Mouse (Mus musculus) MEL (cell line): Measurements from ENCODE around the gene Fbxl15. TPM values are rescaled to one million over a fixed set of nuclear protein-coding genes. Genes with fewer than 3 reads are reported as not detected.

Experiments
- DNase-seq: peaks from one replicate; pipeline ENCODE4 v3.0.0; 2011; ENCODE audit warnings: low read depth, low spot score
- H3K27ac ChIP-seq: 2 replicates; pipeline ENCODE4 v1.5.1; 2012; ENCODE audit warnings: low read depth, mild to moderate bottlenecking, control low read depth, low read length, moderate library complexity; ENCODE audit not compliant: control insufficient read depth
- H3K27me3 ChIP-seq, 2 experiments: fragments of 150-350 bp in 1 of 2; sonication (generic) in 1 of 2; 2 replicates each; pipeline ENCODE4 v1.6.1; 2012; ENCODE audit warnings: low read length in 2 of 2, mild to moderate bottlenecking in 2 of 2, improper control_type of control experiment in 1 of 2, moderate library complexity in 1 of 2; ENCODE audit not compliant: insufficient read depth in 2 of 2, control insufficient read depth in 1 of 2
- H3K36me3 ChIP-seq, 2 experiments: 2 replicates each; pipeline ENCODE4 v1.6.1; 2012 to 2014; ENCODE audit warnings: low read length in 2 of 2, improper control_type of control experiment in 1 of 2, inconsistent platforms in 1 of 2, mild to moderate bottlenecking in 1 of 2; ENCODE audit not compliant: insufficient read depth in 2 of 2, control insufficient read depth in 1 of 2
- H3K4me1 ChIP-seq, 2 experiments: fragments of 150-350 bp in 1 of 2; sonication (generic) in 1 of 2; 2 replicates each; pipeline ENCODE4 v1.6.1; 2012; ENCODE audit warnings: low read length in 2 of 2, improper control_type of control experiment in 1 of 2, mild to moderate bottlenecking in 1 of 2; ENCODE audit not compliant: insufficient read depth in 2 of 2, control insufficient read depth in 1 of 2
- H3K4me3 ChIP-seq, 2 experiments: fragments of 150-350 bp in 1 of 2; sonication (generic) in 1 of 2; 2 replicates each; pipeline ENCODE4 v1.5.1; 2012; ENCODE audit warnings: low read depth in 2 of 2, low read length in 2 of 2, mild to moderate bottlenecking in 2 of 2, moderate library complexity in 2 of 2, control low read depth in 1 of 2, improper control_type of control experiment in 1 of 2; ENCODE audit not compliant: control insufficient read depth in 1 of 2, insufficient read depth in 1 of 2
- H3K79me2 ChIP-seq: 2 replicates; pipeline ENCODE4 v1.6.1; 2012; ENCODE audit warnings: mild to moderate bottlenecking, low read length, moderate library complexity; ENCODE audit not compliant: control insufficient read depth, poor library complexity, insufficient read depth
- H3K9ac ChIP-seq: 2 replicates; pipeline ENCODE4 v1.6.1; 2012; ENCODE audit warnings: low read depth, mild to moderate bottlenecking, control low read depth, low read length, moderate library complexity; ENCODE audit not compliant: control insufficient read depth, poor library complexity, severe bottlenecking
- H3K9me3 ChIP-seq: fragments of 150-350 bp; sonication (generic); replicated peaks from 2 replicates; pipeline ENCODE4 v1.6.1; 2012; ENCODE audit warnings: mild to moderate bottlenecking, low read length, improper control_type of control experiment, moderate library complexity; ENCODE audit not compliant: insufficient read depth
- BHLHE40 ChIP-seq: IDR thresholded peaks from 2 replicates; pipeline ENCODE4 v1.6.1; 2012; ENCODE audit warnings: low read depth, mild to moderate bottlenecking, inconsistent platforms, low read length, improper control_type of control experiment, borderline replicate concordance
- CHD2 ChIP-seq: IDR thresholded peaks from 2 replicates; pipeline ENCODE4 v1.6.1; 2011; ENCODE audit warnings: low read length, improper control_type of control experiment
- ELF1 ChIP-seq: IDR thresholded peaks from 2 replicates; pipeline ENCODE4 v1.6.1; 2014; ENCODE audit warnings: low read depth, mild to moderate bottlenecking, inconsistent platforms, low read length, improper control_type of control experiment, moderate library complexity
- EP300 ChIP-seq, 2 experiments: IDR thresholded peaks; 2 replicates each; pipeline ENCODE4 v1.6.1; 2011; ENCODE audit warnings: improper control_type of control experiment in 2 of 2, low read length in 2 of 2, low read depth in 1 of 2, mild to moderate bottlenecking in 1 of 2
- ETS1 ChIP-seq: IDR thresholded peaks from 2 replicates; pipeline ENCODE4 v1.6.1; 2012; ENCODE audit warnings: low read depth, mild to moderate bottlenecking, inconsistent platforms, low read length, improper control_type of control experiment, moderate library complexity
- GABPA ChIP-seq: IDR thresholded peaks from 2 replicates; pipeline ENCODE4 v1.6.1; 2012; ENCODE audit warnings: low read depth, mild to moderate bottlenecking, inconsistent platforms, low read length, improper control_type of control experiment, moderate library complexity
- GATA1 ChIP-seq: IDR thresholded peaks from 2 replicates; pipeline ENCODE4 v1.6.1; 2011; ENCODE audit warnings: low read depth, low read length, improper control_type of control experiment
- HCFC1 ChIP-seq: IDR thresholded peaks from 2 replicates; pipeline ENCODE4 v1.6.1; 2012; ENCODE audit warnings: low read depth, mild to moderate bottlenecking, inconsistent platforms, low read length, improper control_type of control experiment, moderate library complexity
- JUND ChIP-seq: IDR thresholded peaks from 2 replicates; pipeline ENCODE4 v1.6.1; 2011; ENCODE audit warnings: low read depth, mild to moderate bottlenecking, improper control_type of control experiment, low read length
- MAX ChIP-seq: IDR thresholded peaks from 2 replicates; pipeline ENCODE4 v1.6.1; 2011; ENCODE audit warnings: low read length, improper control_type of control experiment
- MAZ ChIP-seq: IDR thresholded peaks from 2 replicates; pipeline ENCODE4 v1.6.1; 2012; ENCODE audit warnings: low read depth, mild to moderate bottlenecking, inconsistent platforms, low read length, improper control_type of control experiment
- MEF2A ChIP-seq: IDR thresholded peaks from 2 replicates; pipeline ENCODE4 v1.6.1; 2014; ENCODE audit warnings: low read depth, mild to moderate bottlenecking, inconsistent platforms, low read length, improper control_type of control experiment; ENCODE audit not compliant: poor library complexity, insufficient replicate concordance, severe bottlenecking; ENCODE audit errors: extremely low read depth
- MXI1 ChIP-seq: IDR thresholded peaks from 2 replicates; pipeline ENCODE4 v1.6.1; 2011; ENCODE audit warnings: mild to moderate bottlenecking, low read depth, low read length, improper control_type of control experiment
- MYB ChIP-seq: IDR thresholded peaks from 2 replicates; pipeline ENCODE4 v1.6.1; 2011; ENCODE audit warnings: mild to moderate bottlenecking, low read depth, low read length, improper control_type of control experiment
- MYC ChIP-seq: IDR thresholded peaks from 2 replicates; pipeline ENCODE4 v1.6.1; 2011; ENCODE audit warnings: low read depth, mild to moderate bottlenecking, low read length, improper control_type of control experiment, moderate library complexity
- NELFE ChIP-seq: IDR thresholded peaks from 2 replicates; pipeline ENCODE4 v1.6.1; 2011; ENCODE audit warnings: low read depth, low read length, improper control_type of control experiment
- NRF1 ChIP-seq: IDR thresholded peaks from 2 replicates; pipeline ENCODE4 v1.6.1; 2014; ENCODE audit warnings: low read depth, mild to moderate bottlenecking, inconsistent platforms, low read length, improper control_type of control experiment, moderate library complexity; ENCODE audit not compliant: poor library complexity, insufficient read depth, severe bottlenecking
- POLR2A ChIP-seq, 2 experiments: IDR thresholded peaks; 2 replicates each; pipeline ENCODE4 v1.6.1; 2011 to 2012; ENCODE audit warnings: low read length in 2 of 2, mild to moderate bottlenecking in 2 of 2, control low read depth in 1 of 2, improper control_type of control experiment in 1 of 2, low read depth in 1 of 2, moderate library complexity in 1 of 2; ENCODE audit not compliant: control insufficient read depth in 1 of 2, insufficient read depth in 1 of 2, poor library complexity in 1 of 2
- POLR2AphosphoS2 ChIP-seq: IDR thresholded peaks from 2 replicates; pipeline ENCODE4 v1.6.1; 2011; ENCODE audit warnings: low read length, improper control_type of control experiment
- POLR2AphosphoS5 ChIP-seq: IDR thresholded peaks from 2 replicates; pipeline ENCODE4 v1.6.1; 2012; ENCODE audit warnings: low read depth, borderline replicate concordance, mild to moderate bottlenecking, inconsistent platforms, low read length, moderate library complexity, mixed read lengths
- RAD21 ChIP-seq: IDR thresholded peaks from 2 replicates; pipeline ENCODE4 v1.6.1; 2011; ENCODE audit warnings: mild to moderate bottlenecking, low read depth, low read length, improper control_type of control experiment
- RCOR1 ChIP-seq: IDR thresholded peaks from 2 replicates; pipeline ENCODE4 v1.6.1; 2012; ENCODE audit warnings: low read depth, mild to moderate bottlenecking, inconsistent platforms, low read length, improper control_type of control experiment
- TBP ChIP-seq: IDR thresholded peaks from 2 replicates; pipeline ENCODE4 v1.8.0; 2011; ENCODE audit warnings: low read depth, low read length, improper control_type of control experiment
- TCF12 ChIP-seq: IDR thresholded peaks from 2 replicates; pipeline ENCODE4 v1.6.1; 2014; ENCODE audit warnings: low read depth, mild to moderate bottlenecking, inconsistent platforms, low read length, improper control_type of control experiment, moderate library complexity
- UBTF ChIP-seq: IDR thresholded peaks from 2 replicates; pipeline ENCODE4 v1.6.1; 2012; ENCODE audit warnings: low read depth, mild to moderate bottlenecking, inconsistent platforms, low read length, improper control_type of control experiment, moderate library complexity, borderline replicate concordance; ENCODE audit not compliant: insufficient read depth
- USF1 ChIP-seq: IDR thresholded peaks from 2 replicates; pipeline ENCODE4 v1.6.1; 2014; ENCODE audit warnings: low read depth, mild to moderate bottlenecking, inconsistent platforms, low read length, improper control_type of control experiment, moderate library complexity
- ZC3H11A ChIP-seq: IDR thresholded peaks from 2 replicates; pipeline ENCODE4 v1.6.1; 2012; ENCODE audit warnings: low read depth, mild to moderate bottlenecking, inconsistent platforms, low read length, improper control_type of control experiment
- ZMIZ1 ChIP-seq: IDR thresholded peaks from 2 replicates; pipeline ENCODE4 v1.6.1; 2012; ENCODE audit warnings: low read depth, mild to moderate bottlenecking, inconsistent platforms, low read length, improper control_type of control experiment, moderate library complexity
- ZNF384 ChIP-seq: IDR thresholded peaks from 2 replicates; pipeline ENCODE4 v1.6.1; 2012; ENCODE audit warnings: low read depth, mild to moderate bottlenecking, inconsistent platforms, low read length, improper control_type of control experiment
- polyA plus RNA-seq, 2 experiments: library from polyadenylated mRNA; stranded (reverse) in 1 of 2; unstranded in 1 of 2; fragments of >175 nt in 1 of 2; fragments of >200 nt in 1 of 2; gene quantifications; 2 replicates each; pipeline versions ENCODE4 v1.2.1 to v1.2.4; 2012; ENCODE audit warnings: low replicate concordance in 2 of 2, low read depth in 1 of 2; ENCODE audit not compliant: insufficient read length in 2 of 2, insufficient read depth in 1 of 2, missing spikeins in 1 of 2
- total RNA-seq: library from RNA; depleted of rRNA; stranded (reverse); fragments of 300-350 nt; gene quantifications from 2 replicates; pipeline ENCODE4 v1.2.3, GENCODE M21; 2012

Fbxl15 gene
- total and polyA plus RNA-seq, 3 experiments, result 12.7 to 13.2 TPM; not detected in 1

GRCm38 (mm10) chr19:46347146-46347545 is 19.2 kb downstream of the Fbxl15 start:
- H3K79me2 ChIP-seq, result peaks cover 8% of the 10 kb centered on the region
- TF ChIP-seq ZNF384, result peak; percentile 82
- no peak for TF ChIP-seq GABPA
- no peaks in the 10 kb centered on the region for H3K27me3 ChIP-seq
- H3K4me3 ChIP-seq, result peak overlapping the region in 1 of 2 experiments; percentile 84; a peak in 2 of 4 replicates
- DNase-seq, result no peak
- H3K4me1 ChIP-seq, result peaks cover 19 to 34% of the 10 kb centered on the region in 2 experiments
- H3K27ac ChIP-seq, result peak overlapping the region; percentile 78
- H3K9ac ChIP-seq, result peak overlapping the region; percentile 84
- H3K9me3 ChIP-seq, result no peaks in the 10 kb centered on the region
- H3K36me3 ChIP-seq, result peaks cover 0 to 39% of the 10 kb centered on the region in 2 experiments; a peak in 2 of 4 replicates

GRCm38 (mm10) chr19:46347936-46348668 is 20.1 kb downstream of the Fbxl15 start:
- Histone ChIP-seq H3K27ac (peak overlapping the region; percentile 78), H3K27me3 (no peaks in the 10 kb centered on the region), H3K9ac (peak overlapping the region; percentile 84), H3K79me2 (peaks cover 8% of the 10 kb centered on the region), H3K4me1 (peaks cover 22 to 41% of the 10 kb centered on the region in 2 experiments), H3K36me3 (peaks cover 0 to 46% of the 10 kb centered on the region in 2 experiments; a peak in 2 of 4 replicates), H3K9me3 (no peaks in the 10 kb centered on the region), H3K4me3 (peak overlapping the region; percentile 66 to 84)
- DNase-seq, result peak; percentile 88
- TF ChIP-seq ELF1 (peak; percentile 52; the same call in 1 of the 2 replicates), ZNF384 (peak; percentile 91), TBP (peak; percentile 19; the same call in 1 of the 2 replicates), POLR2A (IDR thresholded peaks at IDR 0.05; ENCODE audit: control insufficient read depth in 1 of 2, insufficient read depth in 1 of 2, low read depth in 1 of 2, low read length in 2 of 2, poor library complexity in 1 of 2) (no peak), GATA1 (peak; percentile 76), GABPA (no peak), MYC (peak; percentile 68), CHD2 (no peak), MEF2A (no peak), ZMIZ1 (peak; percentile 52; the same call in 1 of the 2 replicates), TCF12 (no peak), MAZ (no peak), POLR2AphosphoS5 (no peak), NRF1 (no peak), MYB (no peak), BHLHE40 (no peak), UBTF (0 out of 2 replicates have a peak, but pooled peaks have one; percentile 28), POLR2AphosphoS2 (peak; percentile 51; the same call in 1 of the 2 replicates), HCFC1 (no peak; the same call in 1 of the 2 replicates), JUND (no peak), USF1 (no peak), EP300 (IDR thresholded peaks at IDR 0.05; ENCODE audit: low read depth in 1 of 2, low read length in 2 of 2) (peak; percentile 25 to 64; a peak in 3 of 4 replicates), RAD21 (no peak), NELFE (no peak), ETS1 (peak; percentile 68), RCOR1 (peak; percentile 48), MXI1 (no peak; the same call in 1 of the 2 replicates), MAX (0 out of 2 replicates have a peak, but pooled peaks have one; percentile 16), ZC3H11A (no peak)
